Mouse (Mus musculus): Measurements from ENCODE around the gene Sox1.
A peak's percentile ranks its signal among the peaks of the same experiment; 100 is the strongest.

Sox1 gene

GRCm38 (mm10) chr8:12395071-12396031, at the start of gene Sox1:
Gene Sox1 (plus strand): TSS chr8:12395295.
- DNase-seq, result peak; percentile 28

- peak; percentile 26 for DNase-seq
Observed at GRCm38 (mm10) chr8:12345881-12346280, 49.2 kb upstream of the Sox1 start.

GRCm38 (mm10) chr8:12346870-12347269, 48.2 kb upstream of the Sox1 start:
- DNase-seq, result no peak

GRCm38 (mm10) chr8:12348306-12348705, 46.8 kb upstream of the Sox1 start:
- DNase-seq, result no peak

- no peak for DNase-seq
Observed at GRCm38 (mm10) chr8:12349591-12349990, 45.5 kb upstream of the Sox1 start.

GRCm38 (mm10) chr8:12351121-12351520, 44.0 kb upstream of the Sox1 start:
- no peak for DNase-seq

- DNase-seq, result no peak
Observed at GRCm38 (mm10) chr8:12354406-12355025, 40.6 kb upstream of the Sox1 start.

GRCm38 (mm10) chr8:12368161-12368560, 26.9 kb upstream of the Sox1 start:
- DNase-seq, result no peak

GRCm38 (mm10) chr8:12368856-12369255, 26.2 kb upstream of the Sox1 start:
- no peak for DNase-seq

- no peak for DNase-seq
Observed at GRCm38 (mm10) chr8:12381111-12381510, 14.0 kb upstream of the Sox1 start.

- DNase-seq, result no peak
Observed at GRCm38 (mm10) chr8:12382707-12383561, 12.2 kb upstream of the Sox1 start.

GRCm38 (mm10) chr8:12383979-12384890, 10.9 kb upstream of the Sox1 start:
- no peak for DNase-seq

GRCm38 (mm10) chr8:12384996-12385685, 10.0 kb upstream of the Sox1 start:
- DNase-seq, result no peak

- no peak for DNase-seq
Observed at GRCm38 (mm10) chr8:12385686-12386488, 9.2 kb upstream of the Sox1 start.

GRCm38 (mm10) chr8:12386530-12387222, 8.4 kb upstream of the Sox1 start:
- no peak for DNase-seq

GRCm38 (mm10) chr8:12387223-12387860, 7.8 kb upstream of the Sox1 start:
- DNase-seq, result no peak

- no peak for DNase-seq
Observed at GRCm38 (mm10) chr8:12387901-12388300, 7.2 kb upstream of the Sox1 start.

- no peak for DNase-seq
Observed at GRCm38 (mm10) chr8:12388390-12389115, 6.5 kb upstream of the Sox1 start.

- DNase-seq, result no peak
Observed at GRCm38 (mm10) chr8:12389116-12389471, 6.0 kb upstream of the Sox1 start.

Data from lung, postnatal 10 days (tissue).